Mouse (Mus musculus) retina, adult 2 months (tissue): ENCODE data around the gene Nkx6-1.

Experiments
- DNase-seq: peaks from one replicate; pipeline ENCODE4 v3.0.0-alpha.2; 2012; ENCODE audit warnings: low read depth, low spot score

Nkx6-1 gene

GRCm38 (mm10) chr5:101664945-101665615, at the start of gene Nkx6-1:
Gene Nkx6-1, minus strand, starts transcription at chr5:101664996.
- no peak for DNase-seq

- no peak for DNase-seq
Observed at GRCm38 (mm10) chr5:101713064-101713613, 48.3 kb upstream of the Nkx6-1 start.

- no peak for DNase-seq
Observed at GRCm38 (mm10) chr5:101703374-101704260, 38.8 kb upstream of the Nkx6-1 start.

- no peak for DNase-seq
Observed at GRCm38 (mm10) chr5:101702636-101703035, 37.8 kb upstream of the Nkx6-1 start.

GRCm38 (mm10) chr5:101700607-101701006, 35.8 kb upstream of the Nkx6-1 start:
- DNase-seq: peak; percentile 20

GRCm38 (mm10) chr5:101688581-101688980, 23.8 kb upstream of the Nkx6-1 start:
- DNase-seq: no peak

- no peak for DNase-seq
Observed at GRCm38 (mm10) chr5:101683340-101683739, 18.5 kb upstream of the Nkx6-1 start.

GRCm38 (mm10) chr5:101680338-101680737, 15.5 kb upstream of the Nkx6-1 start:
- DNase-seq: no peak

- DNase-seq: no peak
Observed at GRCm38 (mm10) chr5:101669381-101669780, 4.6 kb upstream of the Nkx6-1 start.

- DNase-seq: no peak
Observed at GRCm38 (mm10) chr5:101668475-101668874, 3.7 kb upstream of the Nkx6-1 start.

GRCm38 (mm10) chr5:101668028-101668427, 3.2 kb upstream of the Nkx6-1 start:
- no peak for DNase-seq

GRCm38 (mm10) chr5:101667263-101667990, 2.6 kb upstream of the Nkx6-1 start:
- no peak for DNase-seq

- no peak for DNase-seq
Observed at GRCm38 (mm10) chr5:101666713-101667112, 1.9 kb upstream of the Nkx6-1 start.

- no peak for DNase-seq
Observed at GRCm38 (mm10) chr5:101666091-101666490, 1.3 kb upstream of the Nkx6-1 start.

- DNase-seq: no peak
Observed at GRCm38 (mm10) chr5:101664423-101664921, 324 bp downstream of the Nkx6-1 start.

- no peak for DNase-seq
Observed at GRCm38 (mm10) chr5:101663621-101664422, 974 bp downstream of the Nkx6-1 start.

GRCm38 (mm10) chr5:101663176-101663575, 1.6 kb downstream of the Nkx6-1 start:
- DNase-seq: no peak

GRCm38 (mm10) chr5:101662485-101662884, 2.3 kb downstream of the Nkx6-1 start:
- no peak for DNase-seq

GRCm38 (mm10) chr5:101661561-101662211, 3.1 kb downstream of the Nkx6-1 start:
- DNase-seq: no peak

GRCm38 (mm10) chr5:101660666-101661065, 4.1 kb downstream of the Nkx6-1 start:
- no peak for DNase-seq
